Mouse (Mus musculus): ENCODE measurements around the gene Alpk1. TPM values are rescaled to one million over a fixed set of nuclear protein-coding genes. Genes with fewer than 3 reads are reported as not detected.

Alpk1 gene
- polyA plus RNA-seq, 1 experiment from 2014 or later = 0.80 TPM

Other genes starting within 250 kb of the Alpk1 start
- gene Larp7, start 227.2 kb downstream of the Alpk1 start, polyA plus RNA-seq (2015; fragmentation: Nextera tagmentation; extraction: Ambion mirVana) = 30.6 and 34.0 TPM in 2 replicates
- 4.1 and 4.5 TPM in 2 replicates for gene Zgrf1, start 227.0 kb downstream of the Alpk1 start, polyA plus RNA-seq (2015; fragmentation: Nextera tagmentation; extraction: Ambion mirVana)
- 10.1 and 13.6 TPM in 2 replicates for gene Neurog2, start 147.4 kb downstream of the Alpk1 start, polyA plus RNA-seq (2015; fragmentation: Nextera tagmentation; extraction: Ambion mirVana)
- gene Tifa, start 9.3 kb upstream of the Alpk1 start, polyA plus RNA-seq (2015; fragmentation: Nextera tagmentation; extraction: Ambion mirVana) = 2.9 and 4.6 TPM in 2 replicates
- 82.7 and 93.6 TPM in 2 replicates for gene Ap1ar, start 57.0 kb upstream of the Alpk1 start, polyA plus RNA-seq (2015; fragmentation: Nextera tagmentation; extraction: Ambion mirVana)
- gene Fam241a, start 115.8 kb upstream of the Alpk1 start, polyA plus RNA-seq (2015; fragmentation: Nextera tagmentation; extraction: Ambion mirVana) = 7.2 and 8.4 TPM in 2 replicates

All from neural tube, embryonic 13.5 days (tissue).